Mouse (Mus musculus) G1E-ER4 (cell line): ENCODE results near the gene Fbxw4. TPM values are rescaled to one million over a fixed set of nuclear protein-coding genes. Genes with fewer than 3 reads are reported as not detected.

ENCODE experiments used
- GATA1 ChIP-seq: IDR thresholded peaks from one replicate; pipeline ENCODE4 v1.8.0; 2012; ENCODE audit warnings: low read length, inconsistent platforms
- polyA plus RNA-seq: library from polyadenylated mRNA; stranded (reverse); fragments of >175 nt; gene quantifications from 2 replicates; pipeline ENCODE4 v1.2.3, GENCODE M21; 2012

Gene Fbxw4
- polyA plus RNA-seq, 1 experiment: 45.7 TPM

GRCm38 (mm10) chr19:45577141-45577750 lies 82.9 kb downstream of the Fbxw4 start:
- no peak for TF ChIP-seq GATA1

DNA sequence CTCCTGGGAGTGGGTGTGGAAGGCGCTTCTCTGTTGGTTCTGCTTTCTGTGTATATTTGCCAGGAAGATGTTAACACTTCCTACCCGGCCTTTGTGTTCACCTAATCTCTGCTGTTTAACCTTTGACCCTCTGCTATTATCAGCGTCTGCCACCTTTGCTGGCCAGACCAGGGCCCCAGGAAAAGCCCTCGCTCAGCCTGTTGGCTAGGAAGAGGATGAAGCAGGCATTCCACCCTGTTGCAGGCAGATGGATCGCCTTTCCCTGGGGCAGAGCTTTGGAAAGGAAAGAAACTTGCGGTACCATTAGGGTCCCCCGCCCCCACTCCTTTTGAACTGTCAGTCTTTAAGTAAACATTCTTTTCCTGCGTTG lies 84.5 kb downstream of the Fbxw4 start:
- no peak for TF ChIP-seq GATA1

DNA sequence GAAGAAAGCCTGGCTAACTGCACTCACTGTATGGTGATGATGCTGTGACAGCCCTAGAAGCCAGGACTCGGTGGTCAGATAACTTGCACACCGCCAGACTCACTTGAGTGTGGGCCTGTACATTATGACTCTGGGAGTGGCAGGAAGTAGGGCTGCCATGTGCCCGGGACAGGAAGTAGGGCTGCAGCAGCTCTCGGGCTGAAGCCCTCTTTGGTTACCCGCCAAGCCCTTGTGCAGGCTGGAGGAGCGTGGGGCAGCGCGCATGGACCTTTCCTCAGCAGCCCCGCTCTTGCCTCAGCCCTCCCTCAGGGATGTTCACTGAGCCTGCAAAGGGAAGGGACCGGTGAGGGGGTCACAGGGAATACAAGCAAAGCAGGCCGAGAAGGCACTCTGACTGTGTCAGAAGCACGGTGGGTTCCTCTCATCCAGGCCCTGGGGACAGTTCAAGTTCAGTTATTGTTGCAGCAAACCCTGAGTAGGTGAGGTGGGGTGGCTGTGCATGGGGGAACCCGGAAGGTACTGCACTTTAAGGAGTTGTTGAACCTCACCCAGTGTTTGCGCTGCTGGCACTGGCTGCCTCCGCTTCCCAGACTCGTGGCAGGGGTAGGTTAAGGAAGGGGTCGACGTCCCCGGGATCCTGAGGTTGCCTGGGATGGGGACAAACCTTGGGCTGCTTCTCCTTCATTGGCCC lies 85.0 kb downstream of the Fbxw4 start:
- no peak for TF ChIP-seq GATA1

DNA sequence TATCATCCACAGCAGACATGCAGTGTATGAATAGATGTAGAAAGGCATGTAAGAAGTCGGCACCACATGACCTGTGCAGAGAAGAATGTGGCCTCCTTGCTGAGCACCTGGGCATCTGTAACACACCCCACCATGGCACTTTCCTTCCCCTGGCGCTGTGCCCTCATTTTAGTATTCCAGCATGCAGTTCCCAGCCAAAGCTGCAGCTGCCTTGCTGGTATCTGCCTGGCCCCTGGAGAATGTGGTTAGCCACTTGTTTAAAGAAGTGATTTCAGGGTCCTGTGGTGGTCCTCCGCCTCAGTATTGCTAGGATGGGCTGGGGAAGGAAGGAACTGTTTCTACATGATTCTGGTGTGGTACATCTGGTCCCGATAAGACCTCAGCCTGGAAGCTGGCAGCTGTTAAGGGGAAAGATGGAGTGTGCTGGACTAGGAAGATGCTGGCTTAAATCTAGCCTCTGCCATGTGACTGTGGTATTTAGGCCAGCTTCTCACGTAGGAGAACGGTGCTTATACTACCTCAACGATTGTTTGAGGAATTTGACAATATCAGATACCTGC lies 85.7 kb downstream of the Fbxw4 start:
- no peak for TF ChIP-seq GATA1

- no peak for TF ChIP-seq GATA1
Observed at GRCm38 (mm10) chr19:45573861-45574267, 86.2 kb downstream of the Fbxw4 start.

DNA sequence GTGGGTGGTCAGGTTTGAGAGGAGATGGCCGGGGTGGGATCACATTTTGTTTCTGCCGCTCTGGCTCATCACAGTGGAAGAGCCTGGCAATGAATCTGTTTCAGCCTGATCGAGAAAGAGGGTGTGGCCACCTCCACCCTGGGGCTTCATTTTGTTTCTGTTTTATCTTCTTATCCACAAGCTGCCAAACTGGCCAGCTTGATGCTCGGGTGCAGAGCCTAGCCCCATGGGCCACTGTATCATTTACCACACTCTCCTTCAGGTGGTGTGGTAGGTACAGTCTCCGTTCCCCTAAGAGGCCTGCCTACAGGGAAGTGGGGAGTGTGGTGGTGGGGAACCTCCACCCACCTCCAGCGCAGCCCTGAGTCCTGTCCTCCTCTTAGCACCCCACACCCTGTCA lies 87.1 kb downstream of the Fbxw4 start:
- no peak for TF ChIP-seq GATA1

DNA sequence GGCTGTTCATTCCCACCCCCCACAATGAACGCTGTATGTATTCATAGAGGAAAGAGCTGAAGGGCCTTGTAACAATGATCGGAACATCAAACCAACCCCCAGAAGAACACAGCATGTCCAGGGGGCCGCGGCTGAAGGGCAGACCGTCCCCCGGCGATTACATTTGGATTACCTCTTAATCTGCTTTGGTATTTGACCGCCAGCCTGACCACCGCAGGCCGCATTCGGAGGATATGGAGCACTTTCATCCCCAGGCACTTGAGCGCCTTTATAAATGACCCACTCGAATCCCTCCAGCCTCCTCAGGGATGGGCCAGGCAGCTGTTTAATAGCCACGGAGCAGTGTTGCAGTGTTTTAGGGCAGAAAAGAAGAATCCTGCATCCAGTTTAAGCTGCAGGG lies 92.7 kb downstream of the Fbxw4 start:
- TF ChIP-seq GATA1: no peak

GRCm38 (mm10) chr19:45565925-45566715 lies 94.0 kb downstream of the Fbxw4 start:
- no peak for TF ChIP-seq GATA1

DNA sequence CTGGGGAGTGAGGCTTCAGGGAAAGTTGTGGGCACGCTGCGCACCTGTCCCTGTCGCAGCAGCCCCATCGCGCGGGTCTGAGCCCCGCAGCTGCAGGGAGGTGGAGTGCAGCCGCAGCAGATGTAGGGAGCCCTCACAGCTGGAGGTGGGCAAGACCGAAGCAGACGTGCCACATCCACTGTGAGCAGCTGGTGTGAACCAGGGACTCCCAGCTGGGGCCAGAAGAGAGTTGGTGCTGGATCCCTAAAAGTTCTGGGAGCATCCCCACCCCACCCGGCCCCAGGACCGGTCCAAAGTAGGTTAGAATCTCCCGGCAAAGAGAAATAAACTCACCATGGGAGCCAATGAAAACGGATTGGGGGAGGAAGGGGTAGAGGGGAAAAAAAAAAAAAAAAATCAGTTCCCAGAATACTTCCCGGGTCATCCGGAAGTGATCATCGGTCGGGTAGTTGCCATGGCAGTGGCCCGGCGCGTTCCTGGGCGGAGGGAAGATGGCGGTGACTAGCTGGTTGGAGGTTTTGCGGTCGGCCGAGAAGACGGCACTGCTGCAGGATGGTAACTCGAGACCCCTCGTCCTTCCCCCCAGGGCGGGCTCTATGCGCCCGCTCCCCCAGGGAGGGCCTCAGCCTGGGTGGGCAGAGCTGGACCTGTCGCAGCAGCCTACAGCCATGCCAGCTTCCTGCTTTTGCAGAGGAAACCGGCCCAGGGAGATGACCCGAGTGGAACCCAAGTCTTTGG lies 99.8 kb downstream of the Fbxw4 start, which contains the start of the genes Poll and Gm17018:
Poll (minus strand) TSS at position 379 of the 738 bp plus-strand sequence.
Gm17018 (plus strand) TSS at position 463 of the 738 bp plus-strand sequence.
- TF ChIP-seq GATA1: no peak

GRCm38 (mm10) chr19:45554136-45554535 lies 106.0 kb downstream of the Fbxw4 start:
- TF ChIP-seq GATA1: no peak

DNA sequence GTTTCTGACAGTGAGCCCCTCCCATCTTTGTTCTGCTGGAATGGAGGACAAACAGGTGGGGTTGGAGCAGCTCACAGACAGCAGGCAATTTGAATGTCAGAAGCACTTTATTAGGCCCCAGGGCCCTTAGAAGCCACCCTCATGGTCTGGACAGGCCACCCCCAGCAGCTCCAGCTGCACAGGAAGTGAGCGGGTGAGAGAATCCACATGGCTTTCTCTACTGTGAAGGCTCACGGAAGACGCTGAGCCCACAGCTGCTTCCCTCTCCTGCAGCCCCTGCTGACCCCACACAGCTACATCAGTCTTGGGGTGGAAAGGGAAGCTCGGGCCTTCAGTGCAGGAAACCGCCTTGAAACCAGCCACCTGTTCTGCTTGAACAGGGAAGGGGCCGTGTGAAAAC lies 107.9 kb downstream of the Fbxw4 start:
- no peak for TF ChIP-seq GATA1

DNA sequence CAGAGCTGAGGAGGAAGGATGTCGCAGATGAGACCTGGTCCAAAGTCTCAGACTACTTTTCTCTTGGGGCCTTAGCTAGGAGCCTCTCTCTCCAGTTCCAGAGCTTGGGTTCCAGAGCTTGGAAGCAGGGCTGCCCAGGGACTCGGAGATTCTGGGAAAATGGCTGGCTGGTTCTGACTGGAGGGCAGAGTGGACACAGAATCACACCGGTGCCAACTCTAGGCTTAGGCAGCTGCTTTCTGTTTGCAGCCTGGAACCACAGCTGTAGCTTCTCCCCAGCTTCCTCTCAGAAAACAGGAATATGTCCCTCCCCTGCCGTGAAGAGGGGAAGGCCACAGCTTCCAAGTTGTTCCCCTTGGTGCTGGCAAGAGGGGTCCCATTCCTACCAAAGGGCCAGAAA lies 110.2 kb downstream of the Fbxw4 start:
- no peak for TF ChIP-seq GATA1

GRCm38 (mm10) chr19:45549128-45549915 lies 110.8 kb downstream of the Fbxw4 start:
- no peak for TF ChIP-seq GATA1

DNA sequence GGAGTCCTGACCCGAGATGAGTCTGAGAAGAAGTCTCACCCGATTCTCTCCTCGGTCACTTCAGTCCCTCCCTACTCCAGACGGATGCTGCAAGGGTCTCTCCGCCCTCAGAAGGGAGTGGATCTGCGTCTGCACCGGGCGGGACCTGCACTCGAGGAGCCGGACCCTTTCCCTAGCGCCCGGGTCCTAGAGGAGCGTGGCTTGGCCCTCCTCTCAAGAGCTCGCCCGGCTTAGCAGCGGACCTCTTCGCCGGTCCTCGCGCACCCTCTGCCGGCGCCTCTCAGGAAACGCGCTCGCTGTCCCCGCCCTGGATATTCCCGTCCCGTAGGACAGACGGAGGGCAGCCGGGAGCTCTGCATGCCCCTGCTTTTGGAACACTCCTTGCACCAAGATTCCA lies 115.2 kb downstream of the Fbxw4 start:
- TF ChIP-seq GATA1: no peak
